Comparison of ENCODE assay signal across 16 mouse cellular contexts in genomic region chr3:79410629-79410995, GRCm38 (mm10).
DNase-seq lines count a peak whose midpoint lies in the region; ATAC-seq lines count a peak whose summit lies in the region.
"Had no signal": no experiment of that assay in that cellular context is flagged by ENCODE, and none has a peak within 500 bp of the region (broad histone marks: within the 10 kb centered on the region; RNA-seq: fewer than 3 reads in every experiment).

No protein-coding gene starts in this region.

- H3K36me3 ChIP-seq in hindbrain, embryonic 12.5 days = no peaks in the 10 kb centered on the region
- H3K36me3 ChIP-seq in hindbrain, embryonic 13.5 days = no peaks in the 10 kb centered on the region
- no peaks in the 10 kb centered on the region for H3K36me3 ChIP-seq in neural tube, embryonic 15.5 days
- H3K36me3 ChIP-seq: embryonic facial prominence, embryonic 12.5 days had no signal

- H3K27me3 ChIP-seq in hindbrain, embryonic 12.5 days = no peaks in the 10 kb centered on the region
- no peaks in the 10 kb centered on the region for H3K27me3 ChIP-seq in hindbrain, embryonic 13.5 days
- no peaks in the 10 kb centered on the region for H3K27me3 ChIP-seq in neural tube, embryonic 15.5 days (replicated peaks)
- H3K27me3 ChIP-seq: CH12.LX; embryonic facial prominence, embryonic 12.5 days had no signal

- no peak overlapping the region for H3K4me3 ChIP-seq in hindbrain, embryonic 12.5 days
- H3K4me3 ChIP-seq in hindbrain, embryonic 13.5 days = no peak overlapping the region
- H3K4me3 ChIP-seq in neural tube, embryonic 15.5 days (replicated peaks) = no peak overlapping the region
- H3K4me3 ChIP-seq: embryonic facial prominence, embryonic 12.5 days; heart, adult 2 months had no signal

- ATAC-seq in hindbrain, embryonic 12.5 days (ENCODE audit: low FRiP score) = peak; percentile 48; the same call in 1 of the 2 replicates
- no peak for ATAC-seq in hindbrain, embryonic 13.5 days (ENCODE audit: low FRiP score)
- ATAC-seq in neural tube, embryonic 15.5 days (ENCODE audit: low FRiP score) = no peak
- 0 out of 2 replicates have a peak, but pooled peaks have one; percentile 33 for ATAC-seq in megakaryocyte, adult 5-6 weeks (ENCODE audit: poor library complexity, severe bottlenecking)

- no peak overlapping the region for H3K4me2 ChIP-seq in hindbrain, embryonic 12.5 days (replicated peaks)
- no peak overlapping the region for H3K4me2 ChIP-seq in hindbrain, embryonic 13.5 days
- H3K4me2 ChIP-seq in neural tube, embryonic 15.5 days = no peak overlapping the region
- H3K4me2 ChIP-seq: embryonic facial prominence, embryonic 12.5 days; liver, embryonic 11.5 days had no signal

- 0 out of 2 replicates have a peak overlapping the region, but pooled peaks have one; percentile 55 for H3K27ac ChIP-seq in hindbrain, embryonic 12.5 days
- H3K27ac ChIP-seq in hindbrain, embryonic 13.5 days = no peak overlapping the region
- H3K27ac ChIP-seq in neural tube, embryonic 15.5 days (replicated peaks) = no peak overlapping the region
- H3K27ac ChIP-seq: embryonic facial prominence, embryonic 12.5 days; heart, adult 2 months had no signal

- no peak overlapping the region for H3K9ac ChIP-seq in hindbrain, embryonic 12.5 days
- H3K9ac ChIP-seq in hindbrain, embryonic 13.5 days = no peak overlapping the region
- H3K9ac ChIP-seq in neural tube, embryonic 15.5 days (replicated peaks) = no peak overlapping the region
- H3K9ac ChIP-seq: embryonic facial prominence, embryonic 12.5 days had no signal

- H3K4me1 ChIP-seq in hindbrain, embryonic 12.5 days = peaks cover 13% of the 10 kb centered on the region
- peaks cover 10% of the 10 kb centered on the region for H3K4me1 ChIP-seq in hindbrain, embryonic 13.5 days (replicated peaks)
- H3K4me1 ChIP-seq in neural tube, embryonic 15.5 days = peaks cover 4% of the 10 kb centered on the region; the same call in 1 of the 2 replicates

- no peaks in the 10 kb centered on the region for H3K9me3 ChIP-seq in hindbrain, embryonic 12.5 days (replicated peaks)
- no peaks in the 10 kb centered on the region for H3K9me3 ChIP-seq in hindbrain, embryonic 13.5 days
- H3K9me3 ChIP-seq in neural tube, embryonic 15.5 days (replicated peaks) = no peaks in the 10 kb centered on the region
- H3K9me3 ChIP-seq: embryonic facial prominence, embryonic 12.5 days had no signal

- WGBS in hindbrain, embryonic 12.5 days = 27% methylated on average over 5 of the region's 5 CpGs
- WGBS in hindbrain, embryonic 13.5 days = 29% methylated on average over 5 of the region's 5 CpGs
- WGBS in neural tube, embryonic 15.5 days = 40% methylated on average over 5 of the region's 5 CpGs

- DNase-seq in neural tube, embryonic 10.5 days (ENCODE audit: extremely low spot score, low spot score) = peak; percentile 46
- DNase-seq in adrenal gland, postnatal 4 days (ENCODE audit: low spot score in 2 of 2) = no peak
- DNase-seq in testis, postnatal 10 days (ENCODE audit: low spot score) = no peak
- DNase-seq in layer of hippocampus, postnatal 14 days (ENCODE audit: low spot score in 2 of 2) = no peak
- DNase-seq: adrenal gland, postnatal 25 days; cerebellum, adult 11-12 months; heart, adult 2 months; heart, postnatal 36 days; kidney, adult 2 months had no signal

Comparison
In these comparisons a context has a peak if more than half of its experiments do, and no peak if none do; other contexts are left out.
1. ATAC-seq: peak in hindbrain, embryonic 12.5 days (single experiment) and megakaryocyte, adult 5-6 weeks (single experiment); none in hindbrain, embryonic 13.5 days (single experiment) and neural tube, embryonic 15.5 days (single experiment).